Mouse (Mus musculus) heart, embryonic 10.5 days (tissue): ENCODE measurements around the gene Rnf151. TPM values are rescaled to one million over a fixed set of nuclear protein-coding genes. Genes with fewer than 3 reads are reported as not detected.
A peak's percentile ranks its signal among the peaks of the same experiment; 100 is the strongest.

Experiments
- DNase-seq: peaks from one replicate; pipeline ENCODE4 v3.0.0-alpha.2; 2017; ENCODE audit warnings: low spot score
- H3K27ac ChIP-seq: fragments of 300-500 bp; sonication (generic); 2 replicates; pipeline ENCODE4 v1.5.1; 2016; ENCODE audit warnings: mild to moderate bottlenecking
- H3K27me3 ChIP-seq: fragments of 300-500 bp; sonication (generic); 2 replicates; pipeline ENCODE4 v1.6.1; 2016; ENCODE audit warnings: mild to moderate bottlenecking; ENCODE audit not compliant: poor library complexity, insufficient read depth, severe bottlenecking
- H3K36me3 ChIP-seq: fragments of 300-500 bp; sonication (generic); 2 replicates; pipeline ENCODE4 v1.6.1; 2016; ENCODE audit warnings: mild to moderate bottlenecking, moderate library complexity
- H3K4me1 ChIP-seq: fragments of 300-500 bp; sonication (generic); 2 replicates; pipeline ENCODE4 v1.6.1; 2016; ENCODE audit warnings: mild to moderate bottlenecking
- H3K4me3 ChIP-seq: fragments of 300-500 bp; sonication (generic); 2 replicates; pipeline ENCODE4 v1.5.1; 2016; ENCODE audit warnings: mild to moderate bottlenecking, moderate library complexity
- H3K9me3 ChIP-seq: fragments of 300-500 bp; sonication (generic); 2 replicates; pipeline ENCODE4 v1.6.1; 2016; ENCODE audit warnings: mild to moderate bottlenecking, moderate library complexity
- WGBS: fragments of 180-500 bp; shearing (Covaris S2); methylation state at CpG from one replicate; pipeline ENCODE4 v1.1.7; 2016; 5-methylcytosine and 5-hydroxymethylcytosine counted together
- polyA plus RNA-seq: library from polyadenylated mRNA; unstranded; fragments of >200 nt; fragmentation: Nextera tagmentation; extraction: Ambion mirVana; gene quantifications from 2 replicates; pipeline ENCODE4 v1.2.1, GENCODE M21; 2016

Rnf151 gene
- polyA plus RNA-seq, 1 experiment from 2014 or later, result 0.33 TPM

- Histone ChIP-seq H3K4me1 (peaks cover 29% of the 10 kb centered on the region), H3K9me3 (no peaks in the 10 kb centered on the region), H3K4me3 (peak within 1 kb of the TSS; percentile 67), H3K27ac (peak within 1 kb of the TSS; percentile 22; the same call in 1 of the 2 replicates), H3K27me3 (peaks cover 73% of the 10 kb centered on the region), H3K36me3 (peaks cover 23% of the 10 kb centered on the region)
- no peak for DNase-seq
- under 1% methylated on average over 53 of the region's 55 CpGs for WGBS
Observed at GRCm38 (mm10) chr17:24689251-24690081, 28.4 kb downstream of the Rnf151 start, which contains the start of gene Syngr3. TSS of gene Syngr3 (minus strand) at chr17:24689955.

- Histone ChIP-seq H3K4me3 (peak overlapping the region; percentile 52), H3K4me1 (peaks cover 29% of the 10 kb centered on the region), H3K36me3 (peaks cover 9% of the 10 kb centered on the region), H3K27ac (0 out of 2 replicates have a peak overlapping the region, but pooled peaks have one; percentile 36), H3K27me3 (peaks cover 66% of the 10 kb centered on the region), H3K9me3 (no peaks in the 10 kb centered on the region)
- DNase-seq, result no peak
- WGBS, result 18% methylated on average over 23 of the region's 23 CpGs
Observed at GRCm38 (mm10) chr17:24687599-24687998, 30.3 kb downstream of the Rnf151 start.

GRCm38 (mm10) chr17:24687146-24687595 is 30.7 kb downstream of the Rnf151 start:
- H3K9me3 ChIP-seq, result no peaks in the 10 kb centered on the region
- no peak for DNase-seq
- 1% methylated on average over 25 of the region's 25 CpGs for WGBS
- 0 out of 2 replicates have a peak overlapping the region, but pooled peaks have one; percentile 36 for H3K27ac ChIP-seq
- peaks cover 29% of the 10 kb centered on the region for H3K4me1 ChIP-seq
- peaks cover 7% of the 10 kb centered on the region for H3K36me3 ChIP-seq
- H3K27me3 ChIP-seq, result peaks cover 63% of the 10 kb centered on the region
- peak overlapping the region; percentile 52 for H3K4me3 ChIP-seq

- DNase-seq, result no peak
- Histone ChIP-seq H3K4me3 (peak overlapping the region; percentile 36), H3K9me3 (no peaks in the 10 kb centered on the region), H3K27me3 (peaks cover 58% of the 10 kb centered on the region), H3K36me3 (peaks cover 10% of the 10 kb centered on the region), H3K27ac (no peak overlapping the region), H3K4me1 (peaks cover 29% of the 10 kb centered on the region)
- 26% methylated on average over 16 of the region's 16 CpGs for WGBS
Observed at GRCm38 (mm10) chr17:24686514-24686913, 31.3 kb downstream of the Rnf151 start.

- H3K4me1 ChIP-seq, result peaks cover 23% of the 10 kb centered on the region
- H3K4me3 ChIP-seq, result no peak overlapping the region
- no peak for DNase-seq
- no peaks in the 10 kb centered on the region for H3K27me3 ChIP-seq
- H3K9me3 ChIP-seq, result no peaks in the 10 kb centered on the region
- H3K36me3 ChIP-seq, result peaks cover 61% of the 10 kb centered on the region
- no peak overlapping the region for H3K27ac ChIP-seq
- WGBS, result 90% methylated on average over 24 of the region's 24 CpGs
Observed at GRCm38 (mm10) chr17:24677500-24678080, 40.3 kb downstream of the Rnf151 start.

- Histone ChIP-seq H3K4me3 (no peak overlapping the region), H3K27me3 (no peaks in the 10 kb centered on the region), H3K9me3 (no peaks in the 10 kb centered on the region), H3K4me1 (peaks cover 30% of the 10 kb centered on the region), H3K27ac (no peak overlapping the region), H3K36me3 (peaks cover 56% of the 10 kb centered on the region)
- DNase-seq, result no peak
- 93% methylated on average over 5 of the region's 5 CpGs for WGBS
Observed at GRCm38 (mm10) chr17:24676877-24677276, 41.0 kb downstream of the Rnf151 start.

- peaks cover 49% of the 10 kb centered on the region for H3K36me3 ChIP-seq
- no peaks in the 10 kb centered on the region for H3K27me3 ChIP-seq
- DNase-seq, result no peak
- H3K4me1 ChIP-seq, result peaks cover 37% of the 10 kb centered on the region
- no peaks in the 10 kb centered on the region for H3K9me3 ChIP-seq
- H3K27ac ChIP-seq, result no peak overlapping the region
- no peak overlapping the region for H3K4me3 ChIP-seq
- WGBS, result 60% methylated on average over 2 of the region's 2 CpGs
Observed at GRCm38 (mm10) chr17:24676187-24676586, 41.7 kb downstream of the Rnf151 start.

GRCm38 (mm10) chr17:24674277-24674676 is 43.6 kb downstream of the Rnf151 start:
- Histone ChIP-seq H3K27ac (no peak overlapping the region), H3K27me3 (no peaks in the 10 kb centered on the region), H3K36me3 (peaks cover 30% of the 10 kb centered on the region), H3K4me3 (no peak overlapping the region), H3K4me1 (peaks cover 51% of the 10 kb centered on the region), H3K9me3 (no peaks in the 10 kb centered on the region)
- WGBS, result 74% methylated on average over 7 of the region's 7 CpGs
- DNase-seq, result no peak

- Histone ChIP-seq H3K9me3 (no peaks in the 10 kb centered on the region), H3K27me3 (no peaks in the 10 kb centered on the region), H3K4me3 (0 out of 2 replicates have a peak overlapping the region, but pooled peaks have one; percentile 15), H3K36me3 (peaks cover 8% of the 10 kb centered on the region), H3K4me1 (peaks cover 57% of the 10 kb centered on the region), H3K27ac (no peak overlapping the region)
- no peak for DNase-seq
- WGBS, result 26% methylated on average over 5 of the region's 5 CpGs
Observed at GRCm38 (mm10) chr17:24672141-24672540, 45.7 kb downstream of the Rnf151 start.

GRCm38 (mm10) chr17:24671346-24671745 is 46.5 kb downstream of the Rnf151 start:
- peak overlapping the region; percentile 9; the same call in 1 of the 2 replicates for H3K27ac ChIP-seq
- peak overlapping the region; percentile 99; the same call in 1 of the 2 replicates for H3K4me3 ChIP-seq
- H3K9me3 ChIP-seq, result no peaks in the 10 kb centered on the region
- no peaks in the 10 kb centered on the region for H3K27me3 ChIP-seq
- peaks cover 57% of the 10 kb centered on the region for H3K4me1 ChIP-seq
- WGBS, result 62% methylated on average over 5 of the region's 5 CpGs
- no peak for DNase-seq
- peaks cover under 1% of the 10 kb centered on the region; the same call in 1 of the 2 replicates for H3K36me3 ChIP-seq

GRCm38 (mm10) chr17:24670246-24670844 is 47.5 kb downstream of the Rnf151 start:
- DNase-seq, result no peak
- H3K4me1 ChIP-seq, result peaks cover 49% of the 10 kb centered on the region

GRCm38 (mm10) chr17:24669545-24670245 is 48.2 kb downstream of the Rnf151 start, which contains the start of gene Zfp598:
TSS of gene Zfp598 (plus strand) at chr17:24669687.
- Histone ChIP-seq H3K36me3 (no peaks in the 10 kb centered on the region), H3K9me3 (no peaks in the 10 kb centered on the region), H3K27me3 (no peaks in the 10 kb centered on the region), H3K27ac (peak within 1 kb of the TSS; percentile 97), H3K4me1 (peaks cover 48% of the 10 kb centered on the region), H3K4me3 (peak within 1 kb of the TSS; percentile 99)
- WGBS, result under 1% methylated on average over 78 of the region's 80 CpGs
- DNase-seq, result peak; percentile 95

More at GRCm38 (mm10) chr17:24670246-24670844, 47.5 kb downstream of the Rnf151 start:
- H3K9me3 ChIP-seq, result no peaks in the 10 kb centered on the region
- H3K27me3 ChIP-seq, result no peaks in the 10 kb centered on the region
- H3K36me3 ChIP-seq, result no peaks in the 10 kb centered on the region
- WGBS, result 12% methylated on average over 8 of the region's 8 CpGs
- peak overlapping the region; percentile 97 for H3K27ac ChIP-seq
- peak overlapping the region; percentile 99 for H3K4me3 ChIP-seq
